Mouse (Mus musculus) brain, embryonic 18.5 days (tissue): Measurements from ENCODE around the gene Olfr1308.

Experiments
- DNase-seq: peaks from one replicate; pipeline ENCODE4 v3.0.0-alpha.2; 2012; ENCODE audit warnings: low read depth, low spot score

Olfr1308 gene

GRCm38 (mm10) chr2:111964844-111965243 lies at the start of gene Olfr1308:
Gene Olfr1308, minus strand, starts transcription at chr2:111964944.
- DNase-seq, result no peak

GRCm38 (mm10) chr2:112012608-112013007 lies 47.9 kb upstream of the Olfr1308 start, which contains the start of gene Olfr1310:
Gene Olfr1310, minus strand, starts transcription at chr2:112012708.
- DNase-seq, result no peak

GRCm38 (mm10) chr2:111990181-111990580 lies 25.4 kb upstream of the Olfr1308 start, which contains the start of gene Olfr1309:
Gene Olfr1309, minus strand, starts transcription at chr2:111990281.
- no peak for DNase-seq

- DNase-seq, result no peak
Measured at GRCm38 (mm10) chr2:111949340-111949739, 15.4 kb downstream of the Olfr1308 start, which contains the start of gene Olfr1307. Gene Olfr1307, minus strand, starts transcription at chr2:111949440.

- DNase-seq, result no peak
Measured at GRCm38 (mm10) chr2:111916171-111916570, 48.6 kb downstream of the Olfr1308 start, which contains the start of gene Olfr1306. Gene Olfr1306, minus strand, starts transcription at chr2:111916271.
